9 mouse cellular contexts compared by ENCODE assay signal in the genomic region with DNA sequence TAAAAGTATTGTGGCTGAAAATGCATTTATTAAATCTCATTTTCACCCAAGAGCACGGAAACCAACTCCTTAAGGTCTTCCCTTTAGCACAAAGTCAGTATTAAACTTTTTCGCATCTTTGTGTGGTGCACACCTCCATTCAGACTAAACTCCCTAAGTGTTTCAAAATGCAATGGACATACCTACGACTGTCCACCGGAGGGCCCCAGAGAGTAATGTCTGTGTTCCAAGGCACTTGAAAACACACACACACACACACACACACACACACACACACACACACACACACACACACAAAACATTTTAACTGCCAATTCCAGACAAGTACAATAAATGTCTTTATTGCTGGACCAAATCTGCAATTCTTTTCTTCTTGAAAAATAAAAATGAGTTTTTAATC.
A peak's percentile ranks its signal among the peaks of the same experiment; 100 is the strongest.
DNase-seq lines count a peak whose midpoint lies in the region; ATAC-seq and TF ChIP-seq lines count a peak whose summit lies in the region.
"Had no signal": no experiment of that assay in that cellular context is flagged by ENCODE, and none has a peak within 500 bp of the region (broad histone marks: within the 10 kb centered on the region; RNA-seq: fewer than 3 reads in every experiment).

No protein-coding gene starts in this region.

- intact Hi-C loops in heart, postnatal 10 days (cut with DNase I) = loop anchor here (10.0 kb wide), 1 partner anchor 282 kb away; no protein-coding TSS in a partner anchor

- no peak overlapping the region for H3K4me2 ChIP-seq in heart, embryonic 12.5 days
- no peak overlapping the region for H3K4me2 ChIP-seq in liver, embryonic 14.5 days (ENCODE audit: low read depth)

- no peak overlapping the region for H3K27ac ChIP-seq in heart, embryonic 12.5 days (ENCODE audit: poor library complexity, severe bottlenecking)
- H3K27ac ChIP-seq in liver, embryonic 14.5 days = no peak overlapping the region
- H3K27ac ChIP-seq: macrophage had no signal

- DNase-seq in heart, postnatal 10 days = peak; percentile 11 to 51
- peak; percentile 70 for DNase-seq in testis, postnatal 10 days (ENCODE audit: low spot score)
- DNase-seq in testis, postnatal 14 days (ENCODE audit: low spot score) = no peak
- peak; percentile 2 for DNase-seq in c-Kit-positive CD71-positive TER-119-positive erythroid progenitor cells, embryonic 14.5 days (ENCODE audit: low spot score)
- DNase-seq in liver, embryonic 14.5 days (ENCODE audit: low read depth in 3 of 3, low spot score in 3 of 3) = no peak
- DNase-seq in yolk sac, embryonic 10.5 days (ENCODE audit: low spot score) = peak; percentile 7
- DNase-seq in heart, adult 9 months (ENCODE audit: low spot score in 2 of 2) = no peak

- no peaks in the 10 kb centered on the region for H3K36me3 ChIP-seq in heart, embryonic 12.5 days
- no peaks in the 10 kb centered on the region for H3K36me3 ChIP-seq in liver, embryonic 14.5 days (replicated peaks; ENCODE audit: control insufficient read depth, insufficient read depth, low read depth)

- no peak overlapping the region for H3K4me3 ChIP-seq in heart, embryonic 12.5 days
- H3K4me3 ChIP-seq in liver, embryonic 14.5 days (ENCODE audit: insufficient read depth in 1 of 2, low read depth in 2 of 2, low read length in 2 of 2) = no peak overlapping the region

- H3K9ac ChIP-seq in heart, embryonic 12.5 days = no peak overlapping the region
- no peak overlapping the region for H3K9ac ChIP-seq in liver, embryonic 14.5 days (replicated peaks)

- H3K27me3 ChIP-seq in heart, embryonic 12.5 days (replicated peaks) = peaks cover 6% of the 10 kb centered on the region
- no peaks in the 10 kb centered on the region for H3K27me3 ChIP-seq in liver, embryonic 14.5 days (ENCODE audit: control insufficient read depth, insufficient read depth, low read length)

- ATAC-seq in heart, embryonic 12.5 days (ENCODE audit: insufficient number of reproducible peaks, low FRiP score) = no peak
- ATAC-seq in liver, embryonic 14.5 days (ENCODE audit: insufficient read depth) = no peak

- TF ChIP-seq CTCF in liver, embryonic 14.5 days (IDR thresholded peaks at IDR 0.05; ENCODE audit: low read depth) = peak; percentile 40; the same call in 1 of the 2 replicates

- H3K4me1 ChIP-seq in heart, embryonic 12.5 days (replicated peaks) = no peaks in the 10 kb centered on the region
- H3K4me1 ChIP-seq in liver, embryonic 14.5 days (replicated peaks; ENCODE audit: control insufficient read depth in 2 of 2, insufficient read depth in 2 of 2, low read length in 1 of 2) = no peaks in the 10 kb centered on the region

- H3K9me3 ChIP-seq in heart, embryonic 12.5 days (replicated peaks) = no peaks in the 10 kb centered on the region
- H3K9me3 ChIP-seq in liver, embryonic 14.5 days (ENCODE audit: control insufficient read depth, low read length) = no peaks in the 10 kb centered on the region

- TF ChIP-seq EP300 in liver, embryonic 14.5 days (IDR thresholded peaks at IDR 0.05; ENCODE audit: low read depth) = no peak

- 28% methylated on average over 4 of the region's 4 CpGs for WGBS in heart, embryonic 12.5 days
- 21% methylated on average over 4 of the region's 4 CpGs for WGBS in liver, embryonic 14.5 days (ENCODE audit: insufficient replicate concordance)

Comparison
In these comparisons a context has a peak if more than half of its experiments do, and no peak if none do; other contexts are left out.
1. DNase-seq: peak in heart, postnatal 10 days (2 of 2), testis, postnatal 10 days (single experiment), c-Kit-positive CD71-positive TER-119-positive erythroid progenitor cells, embryonic 14.5 days (single experiment) and yolk sac, embryonic 10.5 days (single experiment); none in testis, postnatal 14 days (single experiment), liver, embryonic 14.5 days (0 of 3) and heart, adult 9 months (0 of 2).